Mouse (Mus musculus) neural tube, embryonic 15.5 days (tissue): ENCODE data around the gene Zfc3h1. TPM values are rescaled to one million over a fixed set of nuclear protein-coding genes. Genes with fewer than 3 reads are reported as not detected.

Experiments
- ATAC-seq: fragments of 200-750 bp; cut with Nextera tagmentation; 2 replicates; pipeline ENCODE4 v1.8.0; 2017; ENCODE audit warnings: mild to moderate bottlenecking, moderate TSS enrichment, moderate library complexity; ENCODE audit not compliant: low FRiP score
- H3K27ac ChIP-seq: fragments of 300-500 bp; sonication (generic); replicated peaks from 2 replicates; pipeline ENCODE4 v1.5.1; 2015; ENCODE audit warnings: mild to moderate bottlenecking, inconsistent platforms
- H3K27me3 ChIP-seq: fragments of 300-500 bp; sonication (generic); replicated peaks from 2 replicates; pipeline ENCODE4 v1.6.1; 2015; ENCODE audit warnings: inconsistent platforms
- H3K36me3 ChIP-seq: fragments of 300-500 bp; sonication (generic); 2 replicates; pipeline ENCODE4 v1.6.1; 2015; ENCODE audit warnings: inconsistent platforms
- H3K4me1 ChIP-seq: fragments of 300-500 bp; sonication (generic); 2 replicates; pipeline ENCODE4 v1.6.1; 2015; ENCODE audit warnings: inconsistent platforms
- H3K4me2 ChIP-seq: fragments of 300-500 bp; sonication (generic); 2 replicates; pipeline ENCODE4 v1.6.1; 2015; ENCODE audit warnings: inconsistent platforms, mild to moderate bottlenecking, moderate library complexity
- H3K4me3 ChIP-seq: fragments of 300-500 bp; sonication (generic); replicated peaks from 2 replicates; pipeline ENCODE4 v1.5.1; 2015; ENCODE audit warnings: mild to moderate bottlenecking, inconsistent platforms
- H3K9ac ChIP-seq: fragments of 300-500 bp; sonication (generic); replicated peaks from 2 replicates; pipeline ENCODE4 v1.6.1; 2015; ENCODE audit warnings: mild to moderate bottlenecking, inconsistent platforms
- H3K9me3 ChIP-seq: fragments of 300-500 bp; sonication (generic); replicated peaks from 2 replicates; pipeline ENCODE4 v1.6.1; 2016; ENCODE audit warnings: inconsistent platforms
- WGBS: fragments of 180-500 bp; shearing (Covaris S2); methylation state at CpG from one replicate; pipeline ENCODE4 v1.1.7; 2015; ENCODE audit warnings: mixed read lengths; 5-methylcytosine and 5-hydroxymethylcytosine counted together
- polyA plus RNA-seq: library from polyadenylated mRNA; unstranded; fragments of >200 nt; fragmentation: Nextera tagmentation; extraction: Ambion mirVana; gene quantifications from 2 replicates; pipeline ENCODE4 v1.2.1, GENCODE M21; 2015

The Zfc3h1 gene
- polyA plus RNA-seq, 1 experiment from 2014 or later: 14.8 TPM

DNA sequence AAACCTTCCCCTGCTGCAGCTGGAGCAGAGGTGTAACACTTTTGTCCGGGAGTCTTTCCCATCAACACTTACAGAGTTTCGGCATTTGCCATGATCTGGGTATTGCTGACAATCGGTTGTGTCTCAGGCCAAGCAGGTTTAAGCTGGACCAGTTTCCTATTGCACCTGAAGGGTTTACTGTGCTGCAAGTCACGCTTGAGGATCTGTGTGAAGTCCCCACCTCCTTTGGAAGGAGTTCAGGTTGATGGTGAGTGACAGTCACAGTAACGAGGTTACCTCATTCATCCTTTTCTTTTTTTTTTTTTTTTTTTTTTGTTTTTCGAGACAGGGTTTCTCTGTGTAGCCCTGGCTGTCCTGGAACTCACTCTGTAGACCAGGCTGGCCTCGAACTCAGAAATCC is 28.7 kb upstream of the Zfc3h1 start:
- no peak overlapping the region for H3K4me2 ChIP-seq
- H3K27me3 ChIP-seq: no peaks in the 10 kb centered on the region
- ATAC-seq: no peak
- H3K4me1 ChIP-seq: peaks cover 12% of the 10 kb centered on the region
- H3K9me3 ChIP-seq: no peaks in the 10 kb centered on the region
- no peak overlapping the region for H3K9ac ChIP-seq
- H3K27ac ChIP-seq: no peak overlapping the region
- H3K4me3 ChIP-seq: no peak overlapping the region
- 94% methylated on average over 6 of the region's 7 CpGs for WGBS
- peaks cover 18% of the 10 kb centered on the region for H3K36me3 ChIP-seq

GRCm38 (mm10) chr10:115358216-115358919 is 26.4 kb upstream of the Zfc3h1 start:
- H3K4me2 ChIP-seq: no peak overlapping the region
- ATAC-seq: no peak
- no peak overlapping the region for H3K4me3 ChIP-seq
- WGBS: 94% methylated on average over 17 of the region's 17 CpGs
- H3K36me3 ChIP-seq: peaks cover 18% of the 10 kb centered on the region
- H3K27ac ChIP-seq: no peak overlapping the region
- H3K27me3 ChIP-seq: no peaks in the 10 kb centered on the region
- H3K4me1 ChIP-seq: peaks cover 27% of the 10 kb centered on the region
- H3K9ac ChIP-seq: no peak overlapping the region
- no peaks in the 10 kb centered on the region for H3K9me3 ChIP-seq

DNA sequence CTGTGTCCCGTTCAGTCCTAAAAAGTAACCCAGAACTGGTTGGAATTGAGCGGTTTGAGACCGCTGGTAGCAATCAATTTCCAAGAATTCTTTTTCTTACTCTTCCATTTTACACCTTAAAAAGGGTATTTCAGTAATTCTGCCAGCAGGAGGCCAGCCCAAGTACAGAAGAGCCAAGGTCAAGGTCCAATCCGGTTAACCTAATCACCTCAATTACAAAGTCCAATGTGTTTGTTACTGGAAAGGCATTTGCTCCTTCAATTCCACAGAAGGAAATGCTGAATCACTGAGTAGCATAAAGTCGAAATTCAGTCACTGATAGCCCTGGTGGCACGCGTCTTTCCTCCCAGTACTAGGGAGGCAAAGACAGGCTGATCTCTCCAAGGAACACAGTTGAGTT is 25.7 kb upstream of the Zfc3h1 start:
- no peak overlapping the region for H3K4me3 ChIP-seq
- no peak for ATAC-seq
- H3K9ac ChIP-seq: no peak overlapping the region
- H3K36me3 ChIP-seq: peaks cover 18% of the 10 kb centered on the region
- H3K9me3 ChIP-seq: no peaks in the 10 kb centered on the region
- H3K4me1 ChIP-seq: peaks cover 28% of the 10 kb centered on the region
- WGBS: 92% methylated on average over 7 of the region's 7 CpGs
- no peak overlapping the region for H3K27ac ChIP-seq
- H3K27me3 ChIP-seq: no peaks in the 10 kb centered on the region
- H3K4me2 ChIP-seq: no peak overlapping the region

- peaks cover 3% of the 10 kb centered on the region; the same call in 1 of the 2 replicates for H3K36me3 ChIP-seq
- H3K27ac ChIP-seq: peak within 1 kb of the TSS; percentile 96
- peaks cover 28% of the 10 kb centered on the region for H3K4me1 ChIP-seq
- no peaks in the 10 kb centered on the region for H3K27me3 ChIP-seq
- WGBS: 1% methylated on average over 54 of the region's 58 CpGs
- peak within 1 kb of the TSS; percentile 82 for H3K4me2 ChIP-seq
- H3K4me3 ChIP-seq: peak within 1 kb of the TSS; percentile 72
- no peaks in the 10 kb centered on the region for H3K9me3 ChIP-seq
- peak within 1 kb of the TSS; percentile 70 for H3K9ac ChIP-seq
- peak; percentile 98 for ATAC-seq
These were observed 22.7 kb upstream of the Zfc3h1 start, which contains the start of gene Tmem19 for GRCm38 (mm10) chr10:115361840-115362622. Gene Tmem19 (minus strand): TSS chr10:115362501.

GRCm38 (mm10) chr10:115362623-115362964 is 22.2 kb upstream of the Zfc3h1 start:
- ATAC-seq: peak; percentile 16
- no peaks in the 10 kb centered on the region for H3K9me3 ChIP-seq
- WGBS: 6% methylated on average over 9 of the region's 9 CpGs
- H3K27me3 ChIP-seq: no peaks in the 10 kb centered on the region
- H3K27ac ChIP-seq: peak overlapping the region; percentile 96
- peak overlapping the region; percentile 72 for H3K4me3 ChIP-seq
- peak overlapping the region; percentile 70 for H3K9ac ChIP-seq
- H3K4me2 ChIP-seq: peak overlapping the region; percentile 82
- H3K4me1 ChIP-seq: peaks cover 28% of the 10 kb centered on the region
- H3K36me3 ChIP-seq: no peaks in the 10 kb centered on the region

DNA sequence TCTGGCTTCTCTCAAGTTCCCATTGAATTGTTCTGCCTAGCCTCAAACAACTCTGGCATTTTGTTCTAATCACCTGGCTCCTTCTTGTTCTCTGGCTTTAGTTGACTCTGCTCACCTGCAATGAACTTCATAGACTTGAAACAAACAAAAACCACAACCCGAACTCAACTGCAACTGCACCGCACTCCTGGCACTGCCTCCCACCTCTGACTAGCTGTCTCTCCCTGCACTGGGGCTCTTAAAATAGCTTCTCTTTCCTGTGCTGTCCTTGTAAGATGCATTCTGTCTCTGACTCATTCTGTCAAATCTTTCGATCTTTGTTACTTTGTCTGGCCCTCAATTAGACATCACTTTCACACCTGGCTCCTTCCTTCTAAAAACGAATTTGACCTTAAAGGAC is 21.6 kb upstream of the Zfc3h1 start:
- WGBS: 90% methylated on average over 4 of the region's 4 CpGs
- Histone ChIP-seq H3K4me1 (peaks cover 28% of the 10 kb centered on the region), H3K27me3 (no peaks in the 10 kb centered on the region), H3K4me2 (peak overlapping the region; percentile 82), H3K36me3 (no peaks in the 10 kb centered on the region), H3K9me3 (no peaks in the 10 kb centered on the region), H3K4me3 (peak overlapping the region; percentile 72; the same call in 1 of the 2 replicates), H3K9ac (no peak overlapping the region), H3K27ac (0 out of 2 replicates have a peak overlapping the region, but pooled peaks have one; percentile 96)
- no peak for ATAC-seq

DNA sequence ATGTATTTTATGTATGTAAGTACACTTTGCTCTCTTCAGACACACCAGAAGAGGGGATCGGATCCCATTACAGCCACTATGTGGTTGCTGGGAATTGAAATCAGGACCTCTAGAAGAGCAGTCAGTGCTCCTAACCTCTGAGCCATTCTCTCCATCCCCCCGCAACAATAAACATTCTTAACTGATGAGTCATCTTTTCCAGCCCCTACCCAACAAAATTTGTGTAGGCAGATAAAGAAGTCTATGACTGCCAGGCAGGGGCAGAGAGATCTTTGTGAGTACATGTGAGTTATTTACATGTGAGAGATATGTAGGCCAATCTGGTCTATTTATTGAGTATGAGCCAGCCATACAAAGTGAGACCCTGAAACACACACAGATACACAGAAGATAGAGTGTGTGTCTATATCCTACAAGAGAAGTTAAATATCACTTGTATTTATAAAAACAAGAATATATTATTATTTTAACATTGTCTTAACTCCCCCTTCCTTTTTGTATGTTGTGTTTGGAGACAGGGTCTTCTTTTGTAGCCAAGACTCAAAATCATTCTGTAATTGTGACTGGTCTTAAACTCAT is 3.2 kb upstream of the Zfc3h1 start:
- H3K9ac ChIP-seq: no peak overlapping the region
- H3K36me3 ChIP-seq: peaks cover 4% of the 10 kb centered on the region; the same call in 1 of the 2 replicates
- no peak overlapping the region for H3K4me2 ChIP-seq
- peaks cover 17% of the 10 kb centered on the region for H3K4me1 ChIP-seq
- no peaks in the 10 kb centered on the region for H3K27me3 ChIP-seq
- H3K27ac ChIP-seq: no peak overlapping the region
- no peaks in the 10 kb centered on the region for H3K9me3 ChIP-seq
- whole genome bisulfite sequencing: 86% methylated on average over 2 of the region's 2 CpGs
- ATAC-seq: no peak
- H3K4me3 ChIP-seq: no peak overlapping the region

GRCm38 (mm10) chr10:115382846-115383643 is 1.7 kb upstream of the Zfc3h1 start:
- ATAC-seq: no peak
- Histone ChIP-seq H3K4me2 (peak overlapping the region; percentile 64), H3K27ac (peak overlapping the region; percentile 97), H3K9me3 (no peaks in the 10 kb centered on the region), H3K36me3 (0 out of 2 replicates have a peak, but pooled peaks cover 4% of the 10 kb centered on the region), H3K9ac (peak overlapping the region; percentile 70), H3K4me3 (peak overlapping the region; percentile 71), H3K27me3 (no peaks in the 10 kb centered on the region), H3K4me1 (peaks cover 28% of the 10 kb centered on the region)
- WGBS: 12% methylated on average over 12 of the region's 12 CpGs

DNA sequence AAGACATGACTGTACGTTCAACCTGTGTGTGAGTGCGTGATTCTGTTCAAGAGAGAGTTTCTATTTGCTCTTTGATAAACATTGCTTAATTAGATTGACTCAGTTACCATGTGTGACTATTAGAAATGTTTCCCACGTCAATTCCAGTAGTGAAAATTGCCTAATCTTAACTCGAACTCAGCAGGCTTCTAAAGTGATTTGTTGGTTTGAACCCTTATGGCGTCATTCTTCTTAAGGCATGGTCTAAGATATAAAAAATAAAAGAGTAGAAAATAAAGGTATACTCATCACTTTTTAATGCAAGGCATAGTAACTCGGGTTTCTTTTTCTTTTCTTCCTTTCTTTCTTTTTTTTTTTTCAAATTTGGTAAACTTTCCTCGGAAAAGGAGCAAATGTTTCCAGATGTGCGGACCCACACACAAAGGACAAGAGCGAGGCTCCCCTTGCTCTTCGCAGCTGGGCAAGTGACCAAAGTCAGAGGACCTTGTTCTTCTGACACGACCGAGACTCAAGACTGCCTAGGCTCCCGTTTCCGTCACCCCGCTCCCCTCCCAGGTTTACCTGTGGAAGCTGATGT is 1.0 kb upstream of the Zfc3h1 start:
- Histone ChIP-seq H3K27ac (peak overlapping the region; percentile 97), H3K27me3 (no peaks in the 10 kb centered on the region), H3K4me2 (peak overlapping the region; percentile 64), H3K4me3 (peak overlapping the region; percentile 71), H3K36me3 (0 out of 2 replicates have a peak, but pooled peaks cover 4% of the 10 kb centered on the region), H3K4me1 (peaks cover 35% of the 10 kb centered on the region), H3K9me3 (no peaks in the 10 kb centered on the region), H3K9ac (peak overlapping the region; percentile 70)
- under 1% methylated on average over 15 of the region's 15 CpGs for WGBS
- ATAC-seq: no peak

GRCm38 (mm10) chr10:115385018-115386002 is 551 bp downstream of the Zfc3h1 start:
- Histone ChIP-seq H3K4me2 (peak overlapping the region; percentile 68), H3K27me3 (no peaks in the 10 kb centered on the region), H3K27ac (peak overlapping the region; percentile 97), H3K4me1 (peaks cover 35% of the 10 kb centered on the region), H3K9me3 (no peaks in the 10 kb centered on the region), H3K36me3 (peaks cover 10% of the 10 kb centered on the region; the same call in 1 of the 2 replicates), H3K9ac (peak overlapping the region; percentile 85), H3K4me3 (peak overlapping the region; percentile 71)
- WGBS: under 1% methylated on average over 92 of the region's 101 CpGs
- ATAC-seq: peak; percentile 4
